Mouse (Mus musculus) T-helper 2 cell (primary cell): ENCODE measurements around the gene Fars2.

ENCODE experiments used
- in situ Hi-C: fragments of 300-600 bp; cut with MboI, MseI; formaldehyde crosslinking; loops from one replicate; pipeline ENCODE4 v1.15.1; 2025; ENCODE audit warnings: high pct_unique_total_duplicates

Fars2 gene

DNA sequence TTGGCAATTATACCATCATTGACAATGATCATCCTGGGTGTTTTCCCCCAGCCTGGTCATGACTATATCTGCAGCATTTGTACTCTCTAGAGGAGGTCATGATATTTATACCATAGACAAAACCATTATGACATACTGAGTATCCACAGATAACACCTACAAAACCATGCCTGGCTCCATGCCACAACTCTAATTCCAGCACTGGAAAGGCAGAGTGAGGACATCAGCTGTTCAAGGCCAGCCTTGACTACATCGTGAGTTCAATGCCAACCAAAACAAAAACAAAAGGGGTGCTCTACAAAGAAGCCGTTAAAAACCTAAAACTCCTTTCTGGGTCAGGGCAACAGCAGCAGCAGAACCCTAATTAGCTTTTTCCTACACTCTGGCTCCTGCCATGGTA is 392.9 kb downstream of the Fars2 start:
- in situ Hi-C loops, result no loop called here

DNA sequence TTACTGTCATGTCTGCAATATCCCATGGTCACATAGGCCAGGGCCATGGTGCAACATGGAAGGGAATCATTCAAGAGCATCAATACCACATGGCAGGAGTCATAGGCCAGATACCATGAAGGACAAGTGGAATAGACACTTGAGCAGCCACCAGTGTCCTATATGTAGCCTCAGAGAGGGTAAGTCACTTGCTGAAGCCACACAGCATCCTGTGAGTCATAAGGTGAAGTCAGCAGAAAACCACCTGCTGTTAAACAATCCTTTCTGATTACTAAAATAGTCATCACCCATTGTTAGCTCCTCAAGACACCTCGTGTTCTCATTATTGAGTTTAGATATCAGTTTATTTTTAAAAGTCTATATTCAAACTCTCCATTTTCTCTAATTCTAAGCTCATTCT is 395.9 kb downstream of the Fars2 start:
- in situ Hi-C loops, result no loop called here

DNA sequence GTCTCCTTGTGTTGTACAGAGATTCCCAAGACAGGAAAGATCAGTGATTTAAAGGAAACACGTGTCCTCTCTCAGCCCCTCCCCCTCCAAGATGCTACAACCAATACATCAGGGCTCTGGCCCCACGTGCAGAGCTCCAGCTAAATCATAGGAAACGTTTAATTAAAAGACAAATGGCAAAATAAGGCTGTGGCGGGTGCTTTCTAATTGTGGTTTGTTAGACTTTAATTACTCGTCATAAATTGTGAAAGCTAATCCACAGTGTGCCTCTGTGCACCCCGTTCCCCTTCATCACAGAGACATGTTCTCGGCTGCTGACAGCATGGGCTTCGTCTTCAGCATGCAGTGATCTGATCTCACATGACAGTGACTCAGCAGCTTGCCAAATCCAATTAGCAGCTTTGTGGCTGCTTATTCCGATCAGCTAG is 400.9 kb downstream of the Fars2 start:
- in situ Hi-C loops, result no loop called here

DNA sequence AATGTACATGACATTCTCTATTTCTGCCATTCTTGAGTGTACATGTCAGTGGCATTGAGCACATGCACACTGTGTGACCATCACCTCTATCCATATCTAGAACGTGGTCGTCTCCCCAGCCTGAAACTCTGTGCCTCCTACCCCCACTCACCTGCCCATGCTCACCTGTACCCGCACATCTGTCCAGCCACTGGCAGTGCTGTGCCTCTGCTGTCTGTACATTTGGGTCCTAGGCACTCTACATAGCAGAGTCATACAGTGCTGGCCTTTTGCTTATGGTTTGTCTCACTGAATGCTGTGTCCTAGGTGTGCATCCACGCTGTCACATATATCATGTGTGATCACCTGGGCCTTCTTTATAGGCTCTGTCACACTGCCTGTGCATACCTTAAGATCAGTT is 410.5 kb downstream of the Fars2 start:
- in situ Hi-C loops, result no loop called here

DNA sequence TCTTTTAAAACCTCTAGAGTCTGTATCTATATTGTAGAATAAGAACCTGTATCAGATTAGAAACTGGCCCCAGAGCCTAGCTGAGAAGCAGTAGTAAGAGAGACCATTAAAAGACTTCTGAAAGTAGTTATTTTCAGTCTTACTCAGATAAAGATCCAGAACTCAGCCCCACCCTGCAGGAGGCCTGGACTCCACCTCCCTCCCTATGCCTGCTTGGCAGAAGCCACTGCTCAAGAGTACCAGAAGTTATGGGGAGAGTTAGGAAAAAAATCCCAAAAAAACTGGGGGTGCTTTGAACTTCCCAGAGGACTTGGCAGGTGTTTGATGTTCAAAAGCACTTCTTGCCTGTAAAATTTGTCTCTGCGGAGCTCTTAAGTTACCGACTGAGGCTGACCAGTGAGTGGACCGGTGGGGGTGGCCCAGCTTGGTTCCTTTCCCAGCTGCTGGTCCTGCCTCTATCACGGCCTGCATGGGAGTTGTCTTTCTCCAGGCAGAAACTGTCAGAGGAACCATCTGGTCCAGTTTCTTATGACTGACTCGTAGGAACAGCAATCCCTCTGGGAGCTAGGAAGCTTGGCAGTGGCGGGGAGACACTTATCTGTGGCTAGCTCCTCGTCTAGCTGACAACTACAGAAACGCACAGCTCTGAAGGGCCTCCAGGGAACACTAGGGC is 411.1 kb downstream of the Fars2 start:
- in situ Hi-C loops, result no loop called here

DNA sequence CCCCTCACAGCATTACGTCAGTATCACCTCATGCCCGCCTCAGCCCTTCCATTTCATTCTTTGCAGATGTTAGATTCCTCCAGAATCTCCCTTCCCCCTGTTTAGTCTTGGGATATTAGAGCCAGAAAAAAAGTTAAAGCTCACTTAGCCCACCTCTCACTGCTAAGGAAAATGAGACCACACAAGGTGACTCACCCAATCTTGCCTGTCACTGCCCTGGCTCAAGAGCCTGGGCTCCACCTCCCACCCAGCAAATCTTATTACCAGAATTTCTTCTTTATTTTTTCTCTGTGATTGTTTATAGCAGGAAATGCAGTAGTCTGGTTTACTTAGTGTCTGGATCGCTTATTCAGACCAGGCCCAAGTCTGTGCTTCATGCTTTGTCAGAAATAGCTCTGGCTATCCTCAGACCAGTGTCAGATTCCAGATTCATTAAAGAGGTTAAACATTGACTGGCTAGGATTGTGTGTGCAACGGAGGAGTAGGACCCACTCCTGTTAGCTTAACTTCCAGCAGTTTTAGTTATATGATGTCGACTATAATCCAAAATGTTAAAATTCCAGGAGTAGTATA is 412.3 kb downstream of the Fars2 start:
- in situ Hi-C loops, result no loop called here

DNA sequence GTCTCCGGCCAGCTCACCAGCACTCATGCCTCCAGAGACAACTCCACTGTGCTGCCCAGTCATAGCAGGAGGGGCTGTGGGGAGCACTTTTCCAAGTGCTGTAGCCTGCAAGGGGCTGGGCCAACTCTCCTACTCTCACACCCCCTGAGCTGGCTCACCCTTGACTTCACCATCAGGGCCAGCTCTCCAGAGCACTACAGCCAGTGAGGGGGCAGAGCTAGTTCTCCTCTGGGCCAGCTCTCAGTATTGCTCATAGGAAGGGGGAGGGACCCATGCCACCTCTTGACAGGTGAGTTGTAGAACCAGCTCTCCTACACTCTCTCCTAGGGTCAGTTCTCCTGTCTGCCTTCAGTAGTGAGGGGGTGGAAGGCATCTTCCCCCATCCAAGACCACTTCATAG is 413.6 kb downstream of the Fars2 start:
- in situ Hi-C loops, result no loop called here

DNA sequence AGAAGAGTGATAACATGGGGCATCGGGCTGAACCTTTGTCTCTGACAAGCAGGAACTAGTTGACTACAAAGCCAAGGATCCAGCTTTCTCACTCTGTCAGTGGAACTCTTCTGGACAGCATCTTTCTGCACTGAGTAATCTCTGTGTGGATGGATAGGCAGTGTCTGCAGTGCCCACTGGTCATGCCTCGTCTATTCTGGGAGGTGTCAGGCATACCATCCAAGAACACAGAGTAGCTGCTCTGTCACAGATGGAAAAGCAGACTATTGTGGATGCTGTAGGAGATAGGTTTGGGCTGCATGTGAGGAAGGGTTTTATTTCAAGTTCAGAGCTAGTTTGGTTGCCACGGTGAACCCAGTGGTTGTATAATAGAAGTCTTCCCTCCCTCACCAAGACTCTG is 414.7 kb downstream of the Fars2 start:
- in situ Hi-C loops, result no loop called here

DNA sequence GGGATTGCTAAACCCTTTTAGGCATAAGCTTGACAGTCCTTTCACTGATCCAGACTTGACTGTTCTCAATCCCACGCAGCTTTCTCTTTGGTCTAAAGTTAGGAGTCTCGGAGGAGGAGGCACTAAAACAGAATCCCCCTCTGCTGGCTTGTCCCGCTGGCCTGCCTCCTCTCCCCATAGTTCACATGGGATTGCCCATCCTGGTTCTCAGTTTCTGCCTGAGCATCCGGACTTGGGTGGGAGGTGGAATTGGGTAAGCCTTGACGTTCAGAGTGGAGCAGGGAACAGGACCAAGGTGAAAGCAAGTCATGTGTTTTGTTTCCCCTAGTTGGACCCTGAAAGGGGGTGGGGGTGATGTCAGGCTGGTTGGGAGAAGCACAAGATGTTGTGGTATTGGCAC is 415.9 kb downstream of the Fars2 start:
- in situ Hi-C loops, result no loop called here

DNA sequence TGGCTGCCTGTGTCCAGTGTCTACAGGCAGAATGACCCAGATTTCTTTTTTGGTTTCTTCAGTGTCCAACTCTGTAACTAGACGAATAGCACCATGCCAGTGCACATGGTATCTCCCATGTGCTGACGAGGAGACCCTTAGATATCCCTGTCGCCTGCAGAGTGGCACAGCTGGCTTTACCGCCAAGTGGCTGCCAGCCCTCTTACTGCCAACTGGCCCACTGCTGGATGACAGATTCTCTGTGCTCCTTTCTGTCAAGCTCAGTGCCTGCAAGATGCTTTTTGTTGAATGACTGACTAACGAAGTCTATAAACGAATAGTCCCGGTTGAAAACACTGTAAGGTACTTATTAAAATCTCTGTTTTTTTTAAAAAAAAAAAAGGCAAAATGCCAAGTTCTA is 416.3 kb downstream of the Fars2 start:
- in situ Hi-C loops, result no loop called here

DNA sequence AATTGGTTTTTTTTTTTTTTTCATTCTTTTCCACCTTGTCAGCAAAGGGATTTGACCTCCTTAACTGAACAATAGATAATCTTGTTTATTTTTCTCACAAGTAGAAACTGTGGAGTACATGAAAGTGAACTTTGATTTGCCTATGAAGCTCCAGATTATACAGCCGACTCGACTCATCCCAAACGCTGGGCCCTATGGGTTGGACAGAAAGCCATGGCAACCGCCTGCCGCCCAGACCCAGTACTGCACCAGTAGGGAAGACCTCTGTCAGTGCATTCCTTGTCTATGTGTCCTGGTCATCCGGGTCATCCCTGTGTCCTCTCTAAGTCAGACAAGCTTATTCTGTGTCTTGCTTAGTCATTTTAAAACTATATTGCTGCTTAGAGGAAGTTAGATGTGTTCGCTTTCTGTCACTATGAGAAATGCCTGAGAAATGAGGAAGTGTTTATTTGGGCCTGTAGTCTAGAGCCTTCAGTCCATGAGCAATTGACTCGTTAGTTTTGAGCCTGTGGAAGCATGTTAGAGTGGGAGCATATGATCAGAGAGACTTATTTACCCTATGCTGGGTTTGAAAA is 416.8 kb downstream of the Fars2 start:
- in situ Hi-C loops, result no loop called here

DNA sequence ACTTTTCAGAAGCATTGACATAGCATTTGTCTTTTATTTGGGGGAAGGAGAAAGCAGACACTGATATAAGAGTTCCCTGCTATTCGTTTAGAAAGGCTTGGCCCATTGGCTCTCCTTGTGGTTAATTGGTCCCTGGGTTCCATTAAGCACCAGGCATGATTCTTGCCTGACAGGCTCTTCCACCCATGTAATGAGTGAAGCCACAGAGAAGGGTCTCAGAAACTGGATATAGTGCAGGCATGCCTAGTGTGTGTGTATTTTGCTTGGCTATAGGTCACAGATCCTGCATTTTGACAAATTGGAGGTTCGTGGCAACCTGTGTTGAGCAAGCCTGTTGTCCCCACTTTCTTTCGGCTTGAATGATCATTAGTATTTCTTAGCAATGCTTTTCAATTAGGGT is 420.4 kb downstream of the Fars2 start:
- in situ Hi-C loops, result no loop called here

DNA sequence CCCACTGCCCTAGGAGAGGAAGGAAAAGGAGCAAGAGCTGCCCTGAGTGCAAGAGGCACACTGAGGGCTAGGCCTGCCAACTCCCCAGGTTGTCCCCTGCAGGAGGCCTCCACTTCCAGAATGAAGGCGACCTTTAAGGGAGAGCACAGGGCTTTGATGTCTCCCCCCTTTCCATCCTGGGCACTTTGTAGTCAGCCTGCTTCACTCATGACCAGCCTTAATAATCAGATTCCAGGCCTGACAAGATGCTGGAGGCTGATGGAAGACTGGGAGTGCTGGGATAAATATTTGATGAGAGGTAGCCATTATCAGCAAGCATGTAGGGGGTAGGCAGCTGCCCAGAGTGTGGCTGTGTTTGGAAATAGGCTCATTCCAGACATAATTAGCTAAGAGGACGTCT is 421.2 kb downstream of the Fars2 start:
- in situ Hi-C loops, result no loop called here

DNA sequence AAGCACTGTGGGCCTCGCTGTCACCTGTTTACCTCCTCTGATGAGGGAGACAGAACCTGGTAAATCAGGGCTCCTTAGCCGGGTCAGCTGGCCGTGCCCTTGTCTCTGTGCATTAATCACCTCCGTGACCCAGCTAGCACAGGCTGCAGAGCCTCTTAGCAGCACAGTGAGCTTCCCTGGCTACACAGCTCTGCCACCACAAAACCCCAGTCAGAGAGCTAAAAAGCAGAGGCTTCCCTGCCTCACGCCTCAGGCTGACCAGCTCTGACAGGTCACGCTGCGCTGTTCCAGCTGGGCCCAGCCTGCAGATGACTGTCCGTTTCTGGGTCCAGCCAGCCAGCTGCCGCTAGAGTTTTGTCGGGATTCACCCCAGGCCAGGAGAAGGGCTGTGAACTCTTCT is 423.0 kb downstream of the Fars2 start:
- in situ Hi-C loops, result no loop called here

DNA sequence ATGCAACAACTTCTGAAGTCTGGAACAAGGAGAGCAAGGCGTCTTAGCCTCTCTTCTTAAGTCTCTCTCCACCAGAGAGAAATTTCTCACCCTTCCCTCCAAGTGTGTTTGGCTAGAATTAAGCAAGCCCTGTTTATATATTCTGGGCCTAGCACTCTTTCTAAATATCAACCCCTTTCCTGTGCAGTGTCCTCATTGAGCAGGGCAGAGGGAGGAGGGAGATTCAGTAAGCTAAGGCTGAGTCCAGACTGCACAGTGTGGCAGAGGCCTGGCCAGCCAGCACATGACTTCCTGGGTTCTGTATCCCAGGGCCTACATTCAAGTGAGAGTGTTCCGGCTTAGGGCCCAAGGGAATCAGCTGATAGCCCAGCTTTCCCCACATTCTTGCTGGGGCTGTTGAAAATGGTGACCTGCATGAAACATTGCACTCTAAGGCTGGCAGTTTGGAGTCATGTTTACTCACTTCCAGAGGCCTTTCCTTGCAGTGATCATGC is 424.1 kb downstream of the Fars2 start:
- in situ Hi-C loops, result no loop called here

DNA sequence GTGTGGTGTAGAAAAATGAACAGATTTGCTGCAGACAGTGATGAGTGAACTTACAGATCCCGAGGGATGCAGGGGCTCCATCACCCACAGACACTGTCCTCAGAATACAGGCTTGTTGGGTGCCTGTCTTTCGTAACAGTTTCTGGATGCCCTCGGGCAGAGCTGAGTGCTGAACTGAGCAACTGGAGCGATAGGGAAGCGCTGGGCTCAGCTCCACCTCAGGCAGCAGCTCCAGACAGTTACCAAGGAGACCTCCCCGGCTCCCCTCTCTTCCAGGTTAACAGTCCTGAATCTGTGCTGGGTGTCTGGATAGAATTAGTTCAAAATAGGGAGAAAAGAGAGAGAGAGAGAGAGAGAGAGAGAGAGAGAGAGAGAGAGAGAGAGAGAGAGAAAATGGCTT is 433.5 kb downstream of the Fars2 start:
- in situ Hi-C loops, result no loop called here

DNA sequence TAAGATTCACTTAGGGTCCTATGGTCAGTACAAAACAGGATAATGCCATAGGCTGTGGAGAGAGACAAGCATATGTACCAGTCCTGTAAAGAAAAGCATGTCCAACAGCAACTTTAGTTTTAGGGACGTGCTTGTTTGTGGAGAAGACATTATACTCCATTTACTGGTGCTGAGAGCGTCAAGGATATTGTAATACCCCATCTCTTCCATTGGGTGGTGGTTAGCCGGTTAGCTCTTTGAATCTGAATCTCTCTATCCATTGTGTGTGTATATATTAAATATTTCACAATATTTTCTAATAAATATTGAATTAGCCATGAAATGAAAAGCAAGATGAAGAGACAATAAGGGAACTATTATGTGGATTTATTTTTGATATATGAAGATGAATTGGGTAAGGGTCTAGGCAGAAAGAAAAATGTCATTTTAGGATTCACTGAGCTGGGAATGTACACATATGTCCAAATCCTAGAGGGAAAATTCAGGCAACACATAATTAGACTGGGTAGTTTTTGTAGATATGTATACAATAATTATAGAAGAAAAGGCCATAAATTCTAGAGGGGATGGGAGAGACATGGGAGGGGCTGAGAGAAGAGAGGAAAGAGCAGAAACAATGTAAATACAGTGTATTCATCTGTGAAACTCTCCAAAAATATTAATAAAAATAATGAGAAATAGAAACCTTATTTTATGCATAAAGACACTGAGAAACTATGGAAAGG is 435.5 kb downstream of the Fars2 start:
- in situ Hi-C loops, result no loop called here

DNA sequence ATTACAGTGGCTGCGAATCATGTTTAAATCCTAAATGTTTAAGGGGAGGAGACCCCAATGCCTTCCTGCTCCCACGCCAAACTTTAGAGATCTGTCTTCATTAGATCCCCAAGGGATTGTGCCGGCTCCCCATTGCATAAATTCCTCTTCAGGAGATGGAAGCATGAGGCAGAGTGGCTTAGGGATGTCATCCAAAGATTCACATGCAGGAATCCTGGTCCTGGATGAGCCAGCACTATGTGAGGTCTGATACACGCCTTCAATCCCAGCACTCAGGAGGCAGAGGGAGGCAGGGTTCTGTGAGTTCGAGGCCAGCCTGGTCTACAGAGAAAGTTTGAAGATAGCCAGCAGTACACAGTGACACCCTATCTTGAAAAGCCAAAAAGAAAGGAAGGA is 436.0 kb downstream of the Fars2 start:
- in situ Hi-C loops, result no loop called here

DNA sequence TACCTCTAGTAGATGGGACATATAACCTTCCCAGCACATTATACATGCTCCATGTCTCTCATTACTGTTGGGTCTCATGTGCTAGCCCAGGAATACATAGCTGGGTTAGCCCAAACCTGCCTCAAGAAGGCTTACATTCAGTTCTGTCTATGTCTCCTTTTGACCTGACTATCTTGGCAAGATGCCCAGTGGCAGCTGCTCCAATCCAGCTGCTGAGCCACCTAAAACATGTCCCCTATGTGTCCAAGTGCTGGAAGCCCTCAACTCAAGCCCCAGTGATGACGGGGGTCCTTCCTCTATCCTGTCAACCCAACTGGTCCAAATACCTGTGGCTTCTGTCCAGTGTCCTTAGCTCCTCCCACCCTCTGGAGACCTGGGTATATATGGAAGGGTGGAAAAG is 437.5 kb downstream of the Fars2 start:
- in situ Hi-C loops, result no loop called here

DNA sequence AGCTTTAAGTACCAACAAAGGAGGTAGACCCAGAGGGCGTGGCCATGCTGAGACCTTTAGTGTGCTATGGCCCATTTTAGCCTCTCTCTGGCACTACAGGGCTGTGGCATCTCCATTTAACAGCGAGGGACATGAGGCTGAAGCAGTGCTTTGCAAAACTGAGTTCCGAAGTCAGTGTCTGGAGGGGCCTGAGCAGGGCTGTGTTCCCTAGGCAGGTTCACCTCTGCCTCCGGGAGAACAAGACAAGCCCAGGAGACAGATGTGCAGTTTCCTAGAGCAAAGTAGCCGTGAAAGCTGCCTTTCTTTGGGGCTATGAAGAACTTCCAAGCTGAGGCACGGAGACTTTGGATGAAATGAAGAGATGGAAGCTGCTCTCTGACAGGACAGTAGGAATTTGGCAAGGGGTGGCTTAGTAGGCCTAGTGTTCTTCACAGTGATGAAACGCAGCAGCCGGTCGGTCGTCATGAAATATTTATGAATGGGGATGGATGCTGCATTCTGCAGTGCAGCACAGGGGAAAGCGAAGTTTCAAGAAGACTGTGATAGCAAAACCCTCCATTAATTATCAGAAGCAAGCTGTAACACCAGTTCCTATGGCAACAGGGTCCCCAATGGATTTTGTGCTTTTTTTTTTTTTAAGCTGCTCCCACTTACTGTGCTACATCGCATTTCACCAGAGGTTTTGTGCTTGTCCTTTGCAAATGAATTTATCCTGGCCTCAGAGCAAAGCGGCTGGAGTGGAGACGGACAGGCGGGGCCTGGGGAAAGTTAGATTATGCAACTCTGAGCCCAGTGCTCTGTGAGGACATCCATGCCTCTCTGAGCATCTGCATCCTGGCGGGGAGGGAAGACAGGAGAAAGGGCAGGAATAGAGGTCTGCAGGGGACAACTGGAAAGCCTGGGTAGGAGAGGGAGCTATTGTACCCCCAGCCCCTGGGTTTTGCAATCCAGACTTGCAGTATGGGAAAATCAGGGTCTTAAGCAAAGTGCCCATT is 445.5 kb downstream of the Fars2 start:
- in situ Hi-C loops, result no loop called here

DNA sequence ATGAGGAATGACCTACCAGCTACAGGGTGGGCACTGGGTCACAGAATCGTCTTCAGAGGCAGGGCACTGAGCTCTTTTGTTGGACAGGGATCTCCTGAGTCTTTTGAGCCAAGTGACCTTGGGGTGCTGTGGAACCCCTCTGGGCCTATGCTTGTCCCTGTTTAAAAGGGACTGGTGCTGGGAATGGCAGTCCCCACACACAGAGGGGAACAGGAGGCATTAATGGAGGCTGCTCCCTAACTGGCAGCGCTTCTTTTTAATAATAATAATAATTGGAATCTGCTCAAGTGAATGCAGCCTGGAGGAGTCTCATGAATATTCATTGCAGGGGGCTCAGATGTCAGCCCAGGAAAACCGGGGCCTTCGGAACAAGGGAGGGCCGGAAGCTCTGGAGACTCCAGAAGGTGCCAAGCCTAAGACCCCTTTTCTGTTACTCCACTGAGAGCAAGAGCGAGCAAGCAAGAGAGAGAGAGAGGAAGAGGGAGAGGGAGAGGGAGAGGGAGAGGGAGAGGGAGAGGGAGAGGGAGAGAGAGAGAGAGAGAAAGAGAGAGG is 447.6 kb downstream of the Fars2 start:
- in situ Hi-C loops, result no loop called here
